Mouse (Mus musculus) myocyte (in vitro differentiated cells): Measurements from ENCODE around the gene Mat2a. TPM values are rescaled to one million over a fixed set of nuclear protein-coding genes. Genes with fewer than 3 reads are reported as not detected.
A peak's percentile ranks its signal among the peaks of the same experiment; 100 is the strongest.

Experiments used
- H3K27me3 ChIP-seq: one replicate; pipeline ENCODE4 v1.6.1; 2011; ENCODE audit not compliant: control insufficient read depth, insufficient read depth, insufficient read length
- H3K36me3 ChIP-seq: one replicate; pipeline ENCODE4 v1.6.1; 2011; ENCODE audit not compliant: control insufficient read depth, insufficient read depth
- H3K4me2 ChIP-seq: one replicate; pipeline ENCODE4 v1.6.1; 2011; ENCODE audit warnings: low read depth, control low read depth
- H3K4me3 ChIP-seq: one replicate; pipeline ENCODE4 v1.5.1; 2011; ENCODE audit warnings: mild to moderate bottlenecking, control low read depth, moderate library complexity
- H3K79me2 ChIP-seq: one replicate; pipeline ENCODE4 v1.6.1; 2011; ENCODE audit not compliant: control insufficient read depth, insufficient read depth
- H3ac ChIP-seq: one replicate; pipeline ENCODE4 v1.6.1; 2011; ENCODE audit not compliant: control insufficient read depth, insufficient read length
- CEBPB ChIP-seq: IDR thresholded peaks from 2 replicates; pipeline ENCODE4 v1.6.1; 2011; ENCODE audit warnings: mild to moderate bottlenecking, moderate library complexity; ENCODE audit not compliant: poor library complexity, insufficient read depth, severe bottlenecking
- E2F4 ChIP-seq: IDR thresholded peaks from one replicate; pipeline ENCODE4 v1.6.1; 2011; ENCODE audit warnings: mild to moderate bottlenecking, control low read depth, moderate library complexity; ENCODE audit not compliant: insufficient read depth
- MAX ChIP-seq: IDR thresholded peaks from one replicate; pipeline ENCODE4 v1.6.1; 2011; ENCODE audit warnings: low read depth, mild to moderate bottlenecking, control low read depth
- MYOD1 ChIP-seq, 3 experiments: IDR thresholded peaks; one replicate each; pipeline ENCODE4 v1.6.1; 2011; ENCODE audit warnings: control low read depth in 2 of 3, low read depth in 2 of 3, mild to moderate bottlenecking in 2 of 3, moderate library complexity in 1 of 3; ENCODE audit not compliant: insufficient read length in 2 of 3, control insufficient read depth in 1 of 3
- MYOG ChIP-seq, 3 experiments: IDR thresholded peaks; one replicate each; pipeline ENCODE4 v1.6.1; 2011; ENCODE audit warnings: control low read depth in 2 of 3, low read depth in 2 of 3, mild to moderate bottlenecking in 2 of 3; ENCODE audit not compliant: insufficient read length in 2 of 3, control insufficient read depth in 1 of 3, insufficient read depth in 1 of 3
- POLR2A ChIP-seq: IDR thresholded peaks from one replicate; pipeline ENCODE4 v1.6.1; 2011; ENCODE audit warnings: low read depth, mild to moderate bottlenecking, control low read depth, moderate library complexity; ENCODE audit not compliant: insufficient read length
- POLR2AphosphoS2 ChIP-seq: IDR thresholded peaks from one replicate; pipeline ENCODE4 v1.6.1; 2011; ENCODE audit warnings: low read depth, control low read depth; ENCODE audit not compliant: insufficient read length
- REST ChIP-seq: IDR thresholded peaks from one replicate; pipeline ENCODE4 v1.6.1; 2011; ENCODE audit warnings: mild to moderate bottlenecking, control low read depth, moderate library complexity; ENCODE audit not compliant: insufficient read depth, insufficient read length
- SRF ChIP-seq: IDR thresholded peaks from one replicate; pipeline ENCODE4 v1.6.1; 2011; ENCODE audit warnings: low read depth; ENCODE audit not compliant: control insufficient read depth, insufficient read length
- TCF12 ChIP-seq: IDR thresholded peaks from one replicate; pipeline ENCODE4 v1.6.1; 2011; ENCODE audit warnings: mild to moderate bottlenecking, control low read depth; ENCODE audit not compliant: poor library complexity, insufficient read depth, severe bottlenecking
- TCF3 ChIP-seq: IDR thresholded peaks from one replicate; pipeline ENCODE4 v1.6.1; 2011; ENCODE audit warnings: low read depth, control low read depth; ENCODE audit not compliant: insufficient read length
- USF1 ChIP-seq: IDR thresholded peaks from one replicate; pipeline ENCODE4 v1.6.1; 2011; ENCODE audit warnings: low read depth, mild to moderate bottlenecking, control low read depth, moderate library complexity
- polyA plus RNA-seq: library from polyadenylated mRNA; unstranded; fragments of >200 nt; fragmentation: generic; extraction: Trizol; gene quantifications from one replicate; pipeline ENCODE4 v1.2.1, GENCODE M21; 2012; ENCODE audit warnings: missing spikeins

Mat2a gene
- polyA plus RNA-seq, 1 experiment: 142 TPM

DNA sequence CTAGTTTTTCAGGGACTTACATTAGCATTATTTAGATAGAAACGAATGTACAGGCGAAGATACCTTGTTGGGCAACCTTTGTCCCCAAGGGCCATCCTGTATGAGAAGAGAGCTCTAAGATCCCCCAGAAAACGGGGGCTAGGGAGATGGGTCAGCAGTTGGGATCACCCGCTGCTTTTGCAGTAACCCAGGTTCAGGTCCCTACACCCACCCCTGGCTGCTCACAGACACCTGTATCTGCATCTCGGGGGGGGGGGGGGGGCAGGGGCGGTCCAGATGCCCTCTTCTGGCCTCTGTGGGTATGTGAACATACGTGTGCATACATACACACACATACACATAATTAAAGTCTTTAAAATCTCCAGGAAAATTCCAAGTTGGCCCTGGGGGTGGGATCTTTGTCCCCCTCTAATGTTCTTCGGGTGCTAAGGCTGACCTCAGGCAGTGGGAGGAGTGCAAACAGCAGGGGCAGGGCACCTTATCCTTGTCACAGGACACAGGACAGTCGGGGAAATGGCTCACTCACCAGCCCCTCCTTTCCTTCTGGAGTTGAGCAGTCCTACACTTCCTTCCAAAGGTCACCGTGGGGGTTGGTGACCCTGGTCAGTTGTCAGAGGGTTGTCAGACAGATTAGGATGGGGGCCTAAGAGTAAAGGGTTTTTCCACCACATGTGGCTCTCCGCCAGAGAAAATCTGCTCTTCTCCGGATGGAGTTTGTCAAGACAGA, 48.4 kb downstream of the Mat2a start:
- no peak for TF ChIP-seq TCF3
- TF ChIP-seq POLR2AphosphoS2: no peak
- no peak for TF ChIP-seq TCF12
- TF ChIP-seq CEBPB: no peak
- TF ChIP-seq E2F4: no peak
- TF ChIP-seq REST: no peak
- TF ChIP-seq SRF: no peak
- no peak for TF ChIP-seq POLR2A
- no peak for TF ChIP-seq MYOG (IDR thresholded peaks at IDR 0.05; ENCODE audit: control insufficient read depth in 1 of 3, insufficient read depth in 1 of 3, insufficient read length in 2 of 3, low read depth in 2 of 3)
- no peak for TF ChIP-seq MYOD1 (IDR thresholded peaks at IDR 0.05; ENCODE audit: control insufficient read depth in 1 of 3, insufficient read length in 2 of 3, low read depth in 2 of 3)
- TF ChIP-seq USF1: no peak
- peak overlapping the region; percentile 80 for H3K4me3 ChIP-seq

DNA sequence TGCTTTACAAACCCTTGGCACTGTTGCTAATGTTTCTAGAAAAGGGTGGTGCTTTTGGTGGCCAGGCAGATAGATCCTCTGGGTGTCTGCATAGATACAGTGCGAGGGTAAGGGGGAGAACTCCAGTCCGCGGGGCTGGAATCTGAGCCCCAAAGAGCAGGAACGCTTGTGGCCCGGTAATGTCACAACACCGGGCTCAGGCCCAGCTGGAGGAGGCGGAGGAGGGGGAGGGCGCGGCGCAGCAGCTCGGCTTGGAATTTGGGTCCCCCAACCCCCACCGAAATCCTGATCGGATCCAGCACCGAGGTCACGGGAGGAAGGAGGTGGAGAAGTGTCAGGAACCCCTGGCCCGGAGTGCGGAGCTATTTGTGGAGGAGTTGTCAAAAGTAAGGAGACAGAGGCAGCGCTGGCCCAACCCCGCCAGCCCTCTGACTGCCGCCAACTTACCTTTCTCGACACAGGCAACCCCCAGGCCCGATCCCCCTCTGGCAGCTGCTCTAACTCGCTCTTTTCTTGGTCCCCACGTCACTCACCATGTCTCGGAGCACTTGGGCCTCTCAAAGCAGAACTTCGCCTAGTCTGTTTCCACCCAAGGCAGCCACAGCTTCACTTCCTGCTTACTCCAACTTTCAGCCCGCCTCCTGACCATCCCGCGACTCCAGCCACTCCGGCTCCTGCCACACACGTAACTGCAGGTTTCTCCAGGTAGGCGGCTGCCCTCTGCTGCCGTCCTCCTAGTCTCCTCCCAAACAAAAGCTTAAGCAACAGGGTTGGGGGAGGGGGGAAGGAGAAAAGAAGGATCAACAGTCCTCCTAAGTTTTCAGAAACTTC, 49.2 kb downstream of the Mat2a start, which contains the start of gene Vamp8:
TSS of gene Vamp8 (minus strand) at position 763 of the 831 bp plus-strand sequence.
- Histone ChIP-seq H3K4me2 (peak within 1 kb of the TSS; percentile 79), H3K4me3 (peak within 1 kb of the TSS; percentile 80), H3K27me3 (no peaks in the 10 kb centered on the region), H3K79me2 (no peaks in the 10 kb centered on the region), H3K36me3 (peaks cover 3% of the 10 kb centered on the region), H3ac (peak within 1 kb of the TSS; percentile 32)
- TF ChIP-seq TCF12: no peak
- TF ChIP-seq MYOG (IDR thresholded peaks at IDR 0.05; ENCODE audit: control insufficient read depth in 1 of 3, insufficient read depth in 1 of 3, insufficient read length in 2 of 3, low read depth in 2 of 3): peak in 1 of 3 experiments; percentile 76
- TF ChIP-seq POLR2AphosphoS2: peak; percentile 27
- TF ChIP-seq CEBPB: peak; percentile 22; the same call in 1 of the 2 replicates
- TF ChIP-seq USF1: no peak
- peak in 2 of 3 experiments; percentile 16 to 56 for TF ChIP-seq MYOD1 (IDR thresholded peaks at IDR 0.05; ENCODE audit: control insufficient read depth in 1 of 3, insufficient read length in 2 of 3, low read depth in 2 of 3)
- TF ChIP-seq POLR2A: peak; percentile 39
- no peak for TF ChIP-seq TCF3

More for the DNA sequence above, 48.4 kb downstream of the Mat2a start:
- peaks cover 3% of the 10 kb centered on the region for H3K36me3 ChIP-seq
- no peaks in the 10 kb centered on the region for H3K27me3 ChIP-seq
- no peaks in the 10 kb centered on the region for H3K79me2 ChIP-seq
- peak overlapping the region; percentile 79 for H3K4me2 ChIP-seq
- H3ac ChIP-seq: peak overlapping the region; percentile 32

DNA sequence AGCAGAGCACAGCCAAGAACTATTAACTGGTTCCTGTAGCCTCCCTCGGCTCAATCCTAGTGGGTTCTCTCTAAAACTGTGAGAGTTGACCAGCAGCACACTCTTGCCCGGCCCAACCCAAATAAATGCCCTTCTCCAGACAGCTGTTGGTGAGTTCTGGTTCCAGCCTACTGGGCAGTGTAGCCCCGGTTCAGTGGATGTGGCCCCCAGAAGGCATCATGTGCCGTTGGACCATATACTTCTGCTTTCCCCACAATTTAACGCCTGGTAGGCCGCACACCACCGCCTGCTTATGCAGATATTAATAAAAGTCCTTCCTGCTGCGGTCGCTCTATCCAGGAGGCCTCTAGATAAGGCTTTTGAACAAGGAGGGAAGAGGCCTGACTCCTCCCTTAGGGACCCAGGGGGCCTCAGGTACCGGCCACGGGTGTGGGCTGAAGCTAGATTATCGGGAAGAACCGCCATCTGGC, 49.9 kb downstream of the Mat2a start:
- Histone ChIP-seq H3K36me3 (peaks cover 3% of the 10 kb centered on the region), H3K27me3 (no peaks in the 10 kb centered on the region), H3K79me2 (no peaks in the 10 kb centered on the region), H3K4me2 (peak overlapping the region; percentile 79), H3K4me3 (peak overlapping the region; percentile 80), H3ac (peak overlapping the region; percentile 32)
- TF ChIP-seq USF1: no peak
- no peak for TF ChIP-seq SRF
- peak in 1 of 3 experiments; percentile 55 for TF ChIP-seq MYOD1 (IDR thresholded peaks at IDR 0.05; ENCODE audit: control insufficient read depth in 1 of 3, insufficient read length in 2 of 3, low read depth in 2 of 3)

DNA sequence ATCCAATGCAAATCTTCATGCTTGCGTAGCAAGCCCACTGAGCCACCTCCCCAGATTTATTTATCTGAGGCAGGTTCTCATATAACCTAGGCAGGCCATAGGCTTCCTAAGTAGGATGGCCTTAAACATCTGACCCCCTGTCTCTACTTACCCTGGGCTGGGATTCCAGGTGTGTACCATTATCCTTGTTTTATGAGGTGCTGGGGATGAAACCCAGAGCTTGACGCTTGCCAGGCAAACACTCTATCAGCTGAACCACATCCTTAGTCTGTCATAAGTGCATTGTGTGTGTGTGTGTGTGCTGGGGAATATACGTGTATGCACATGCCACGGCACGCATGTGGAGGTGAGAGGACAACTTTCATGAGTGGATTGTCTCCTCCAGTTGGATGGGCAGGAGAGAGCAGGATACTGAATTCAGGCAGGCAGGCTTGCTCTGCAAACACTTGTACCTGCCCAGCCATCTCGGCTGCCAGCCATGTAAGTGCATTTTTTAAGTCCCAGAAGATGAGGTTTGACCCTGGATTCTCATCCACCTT, 50.5 kb downstream of the Mat2a start:
- Histone ChIP-seq H3K27me3 (no peaks in the 10 kb centered on the region), H3K79me2 (no peaks in the 10 kb centered on the region), H3K4me3 (peak overlapping the region; percentile 80), H3ac (no peak overlapping the region), H3K36me3 (peaks cover 3% of the 10 kb centered on the region), H3K4me2 (peak overlapping the region; percentile 79)
- no peak for TF ChIP-seq POLR2A
- TF ChIP-seq CEBPB: no peak
- no peak for TF ChIP-seq MYOG (IDR thresholded peaks at IDR 0.05; ENCODE audit: control insufficient read depth in 1 of 3, insufficient read depth in 1 of 3, insufficient read length in 2 of 3, low read depth in 2 of 3)
- no peak for TF ChIP-seq SRF
- no peak for TF ChIP-seq TCF12
- TF ChIP-seq REST: no peak
- TF ChIP-seq USF1: no peak
- TF ChIP-seq POLR2AphosphoS2: no peak
- TF ChIP-seq MYOD1 (IDR thresholded peaks at IDR 0.05; ENCODE audit: control insufficient read depth in 1 of 3, insufficient read length in 2 of 3, low read depth in 2 of 3): no peak
- TF ChIP-seq E2F4: no peak
- TF ChIP-seq TCF3: no peak
- no peak for TF ChIP-seq MAX
